Mouse (Mus musculus) B cell, adult (primary cell): ENCODE results near the gene Dhps. TPM values are rescaled to one million over a fixed set of nuclear protein-coding genes. Genes with fewer than 3 reads are reported as not detected.

Source experiments
- total RNA-seq: library from RNA; stranded (reverse); gene quantifications from 4 replicates; pipeline ENCODE4 v1.2.4, GENCODE M21; 2023; ENCODE audit not compliant: inconsistent age

Dhps gene
- total RNA-seq = 105 to 138 TPM (median 115 TPM) in 4 replicates

GRCm38 (mm10) chr8:85071514-85072281 lies at the start of gene Dhps:
TSS of gene Dhps (plus strand) at chr8:85071757.

GRCm38 (mm10) chr8:85025098-85025932 lies 46.2 kb upstream of the Dhps start, which contains the start of gene Asna1:
TSS of gene Asna1 (minus strand) at chr8:85025281.

GRCm38 (mm10) chr8:85026670-85027515 lies 44.7 kb upstream of the Dhps start, which contains the start of gene Trir:
TSS of gene Trir (plus strand) at chr8:85026823.

GRCm38 (mm10) chr8:85036718-85037365 lies 34.7 kb upstream of the Dhps start, which contains the start of gene Tnpo2:
TSS of gene Tnpo2 (plus strand) at chr8:85036915.

GRCm38 (mm10) chr8:85059879-85060616 lies 11.5 kb upstream of the Dhps start, which contains the start of gene Fbxw9:
TSS of gene Fbxw9 (plus strand) at chr8:85060055.

GRCm38 (mm10) chr8:85067982-85068381 lies 3.6 kb upstream of the Dhps start, which contains the start of gene Gm5741:
TSS of gene Gm5741 (minus strand) at chr8:85067982.

GRCm38 (mm10) chr8:85080532-85081215 lies 9.1 kb downstream of the Dhps start, which contains the start of gene Wdr83os:
TSS of gene Wdr83os (plus strand) at chr8:85080740.

GRCm38 (mm10) chr8:85081216-85081555 lies 9.6 kb downstream of the Dhps start, which contains the start of gene Wdr83:
TSS of gene Wdr83 (minus strand) at chr8:85081306.

GRCm38 (mm10) chr8:85083108-85083813 lies 11.7 kb downstream of the Dhps start, which contains the start of gene Man2b1:
TSS of gene Man2b1 (plus strand) at chr8:85083270.

GRCm38 (mm10) chr8:85122995-85123394 lies 51.4 kb downstream of the Dhps start, which contains the start of gene Zfp791:
TSS of gene Zfp791 (minus strand) at chr8:85123095.

Other genes with a start within 250 kb of the Dhps start
- gene Dand5, start 248.9 kb upstream of the Dhps start, total RNA-seq = 2.2 to 3.3 TPM (median 2.8 TPM) in 4 replicates
- 11.4 to 12.8 TPM (median 11.7 TPM) in 4 replicates for gene Gadd45gip1, start 240.2 kb upstream of the Dhps start, total RNA-seq
- gene Rad23a, start 231.1 kb upstream of the Dhps start, total RNA-seq = 48.0 to 63.3 TPM (median 61.5 TPM) in 4 replicates
- 564 to 720 TPM (median 619 TPM) in 4 replicates for gene Calr, start 224.8 kb upstream of the Dhps start, total RNA-seq
- 66.8 to 70.5 TPM (median 68.5 TPM) in 4 replicates for gene Farsa, start 214.8 kb upstream of the Dhps start, total RNA-seq
- 6.1 to 11.9 TPM (median 9.0 TPM) in 4 replicates for gene Syce2, start 199.6 kb upstream of the Dhps start, total RNA-seq
- 18.7 to 34.4 TPM (median 31.5 TPM) in 4 replicates for gene Gcdh, start 177.8 kb upstream of the Dhps start, total RNA-seq
- 0.32 to 0.45 TPM in 2 of 4 replicates, not detected in the others for gene Klf1, start 169.8 kb upstream of the Dhps start, total RNA-seq
- gene Dnase2a, start 163.2 kb upstream of the Dhps start, total RNA-seq = 67.4 to 74.5 TPM (median 72.7 TPM) in 4 replicates
- 0.16 to 0.57 TPM (median 0.23 TPM) in 4 replicates for gene Mast1, start 134.4 kb upstream of the Dhps start, total RNA-seq
- gene Rtbdn, start 124.8 kb upstream of the Dhps start, total RNA-seq = not detected in 4 replicates
- gene Gm49661, start 102.3 kb upstream of the Dhps start, total RNA-seq = 2.0 TPM in 1 of 4 replicates, not detected in the others
- 57.4 to 60.7 TPM (median 59.6 TPM) in 4 replicates for gene Prdx2, start 102.2 kb upstream of the Dhps start, total RNA-seq
- 30.0 to 35.5 TPM (median 33.5 TPM) in 4 replicates for gene Rnaseh2a, start 102.0 kb upstream of the Dhps start, total RNA-seq
- gene Junb, start 93.0 kb upstream of the Dhps start, total RNA-seq = 1,539 to 1,702 TPM (median 1,628 TPM) in 4 replicates
- gene Hook2, start 81.2 kb upstream of the Dhps start, total RNA-seq = 5.9 to 8.3 TPM (median 6.6 TPM) in 4 replicates
- 0.32 TPM in 1 of 4 replicates, not detected in the others for gene Best2, start 57.2 kb upstream of the Dhps start, total RNA-seq
- 87.6 to 96.1 TPM (median 94.0 TPM) in 4 replicates for gene Asna1, start 46.5 kb upstream of the Dhps start, total RNA-seq
- gene Trir, start 44.9 kb upstream of the Dhps start, total RNA-seq = 205 to 226 TPM (median 223 TPM) in 4 replicates
- gene Tnpo2, start 34.8 kb upstream of the Dhps start, total RNA-seq = 38.8 to 49.7 TPM (median 45.7 TPM) in 4 replicates
- gene Fbxw9, start 11.7 kb upstream of the Dhps start, total RNA-seq = 14.4 to 17.5 TPM (median 15.4 TPM) in 4 replicates
- gene Gm5741, start 3.8 kb upstream of the Dhps start, total RNA-seq = 3.0 TPM in 1 of 4 replicates, not detected in the others
- 49.2 to 55.9 TPM (median 50.9 TPM) in 4 replicates for gene Wdr83os, start 9.0 kb downstream of the Dhps start, total RNA-seq
- 12.5 to 15.1 TPM (median 13.1 TPM) in 4 replicates for gene Wdr83, start 9.5 kb downstream of the Dhps start, total RNA-seq
- 156 to 176 TPM (median 163 TPM) in 4 replicates for gene Man2b1, start 11.5 kb downstream of the Dhps start, total RNA-seq
- 0.16 TPM in 1 of 4 replicates, not detected in the others for gene Zfp791, start 51.3 kb downstream of the Dhps start, total RNA-seq
- not detected in 4 replicates for gene Cks1brt, start 80.2 kb downstream of the Dhps start, total RNA-seq
- not detected in 4 replicates for gene Olfr371, start 154.2 kb downstream of the Dhps start, total RNA-seq
- gene Orc6, start 227.9 kb downstream of the Dhps start, total RNA-seq = 32.0 to 38.7 TPM (median 36.8 TPM) in 4 replicates
- gene Vps35, start 228.0 kb downstream of the Dhps start, total RNA-seq = 68.0 to 75.1 TPM (median 70.5 TPM) in 4 replicates